Mouse (Mus musculus): ENCODE results near the gene Mex3a. TPM values are rescaled to one million over a fixed set of nuclear protein-coding genes. Genes with fewer than 3 reads are reported as not detected.

Mex3a gene
- polyA plus RNA-seq, 1 experiment = 22.0 TPM

GRCm38 (mm10) chr3:88487396-88487795 lies 44.8 kb upstream of the Mex3a start:
- 100% methylated on average over 1 of the region's 1 CpGs for WGBS
- Histone ChIP-seq H3K27me3 (ENCODE audit: control insufficient read depth, insufficient read depth, low read length) (peaks cover 2% of the 10 kb centered on the region; the same call in 1 of the 2 replicates), H3K4me3 (ENCODE audit: control insufficient read depth, insufficient read depth, low read length) (no peak overlapping the region), H3K4me1 (replicated peaks; ENCODE audit: control insufficient read depth, insufficient read depth, low read length) (peaks cover 11% of the 10 kb centered on the region), H3K36me3 (ENCODE audit: control insufficient read depth, insufficient read depth, low read length) (no peaks in the 10 kb centered on the region), H3K27ac (ENCODE audit: control insufficient read depth, insufficient read depth, low read length) (no peak overlapping the region)
- no peak for DNase-seq
- TF ChIP-seq CTCF (IDR thresholded peaks at IDR 0.05; ENCODE audit: borderline replicate concordance, control insufficient read depth, extremely low read depth, insufficient read depth, low read length, poor library complexity) (no peak), POLR2A (IDR thresholded peaks at IDR 0.05; ENCODE audit: control insufficient read depth, extremely low read depth, insufficient read depth, low read length, poor library complexity) (no peak)

GRCm38 (mm10) chr3:88493706-88494582 lies 38.3 kb upstream of the Mex3a start:
- TF ChIP-seq CTCF (IDR thresholded peaks at IDR 0.05; ENCODE audit: borderline replicate concordance, control insufficient read depth, extremely low read depth, insufficient read depth, low read length, poor library complexity) (no peak), POLR2A (IDR thresholded peaks at IDR 0.05; ENCODE audit: control insufficient read depth, extremely low read depth, insufficient read depth, low read length, poor library complexity) (no peak)
- H3K36me3 ChIP-seq (ENCODE audit: control insufficient read depth, insufficient read depth, low read length) = no peaks in the 10 kb centered on the region
- DNase-seq = no peak
- 75% methylated on average over 11 of the region's 11 CpGs for WGBS
- no peak overlapping the region for H3K4me3 ChIP-seq (ENCODE audit: control insufficient read depth, insufficient read depth, low read length)
- H3K27ac ChIP-seq (ENCODE audit: control insufficient read depth, insufficient read depth, low read length) = no peak overlapping the region
- peaks cover 7% of the 10 kb centered on the region; the same call in 1 of the 2 replicates for H3K27me3 ChIP-seq (ENCODE audit: control insufficient read depth, insufficient read depth, low read length)
- H3K4me1 ChIP-seq (replicated peaks; ENCODE audit: control insufficient read depth, insufficient read depth, low read length) = peaks cover 21% of the 10 kb centered on the region

- no peak for DNase-seq
- 44% methylated on average over 9 of the region's 9 CpGs for WGBS
- Histone ChIP-seq H3K27me3 (ENCODE audit: control insufficient read depth, insufficient read depth, low read length) (peaks cover 7% of the 10 kb centered on the region; the same call in 1 of the 2 replicates), H3K36me3 (ENCODE audit: control insufficient read depth, insufficient read depth, low read length) (no peaks in the 10 kb centered on the region), H3K4me1 (replicated peaks; ENCODE audit: control insufficient read depth, insufficient read depth, low read length) (peaks cover 21% of the 10 kb centered on the region), H3K27ac (ENCODE audit: control insufficient read depth, insufficient read depth, low read length) (no peak overlapping the region), H3K4me3 (ENCODE audit: control insufficient read depth, insufficient read depth, low read length) (no peak overlapping the region)
- TF ChIP-seq CTCF (IDR thresholded peaks at IDR 0.05; ENCODE audit: borderline replicate concordance, control insufficient read depth, extremely low read depth, insufficient read depth, low read length, poor library complexity) (no peak), POLR2A (IDR thresholded peaks at IDR 0.05; ENCODE audit: control insufficient read depth, extremely low read depth, insufficient read depth, low read length, poor library complexity) (no peak)
Observed at GRCm38 (mm10) chr3:88494836-88495628, 37.2 kb upstream of the Mex3a start.

- TF ChIP-seq CTCF (IDR thresholded peaks at IDR 0.05; ENCODE audit: borderline replicate concordance, control insufficient read depth, extremely low read depth, insufficient read depth, low read length, poor library complexity) (no peak), POLR2A (IDR thresholded peaks at IDR 0.05; ENCODE audit: control insufficient read depth, extremely low read depth, insufficient read depth, low read length, poor library complexity) (no peak)
- DNase-seq = no peak
- Histone ChIP-seq H3K27me3 (ENCODE audit: control insufficient read depth, insufficient read depth, low read length) (peaks cover 7% of the 10 kb centered on the region; the same call in 1 of the 2 replicates), H3K27ac (ENCODE audit: control insufficient read depth, insufficient read depth, low read length) (no peak overlapping the region), H3K36me3 (ENCODE audit: control insufficient read depth, insufficient read depth, low read length) (no peaks in the 10 kb centered on the region), H3K4me3 (ENCODE audit: control insufficient read depth, insufficient read depth, low read length) (no peak overlapping the region), H3K4me1 (replicated peaks; ENCODE audit: control insufficient read depth, insufficient read depth, low read length) (peaks cover 21% of the 10 kb centered on the region)
- WGBS = 96% methylated on average over 10 of the region's 10 CpGs
Observed at GRCm38 (mm10) chr3:88495741-88496415, 36.3 kb upstream of the Mex3a start.

- TF ChIP-seq POLR2A (IDR thresholded peaks at IDR 0.05; ENCODE audit: control insufficient read depth, extremely low read depth, insufficient read depth, low read length, poor library complexity) (no peak), CTCF (IDR thresholded peaks at IDR 0.05; ENCODE audit: borderline replicate concordance, control insufficient read depth, extremely low read depth, insufficient read depth, low read length, poor library complexity) (no peak)
- Histone ChIP-seq H3K36me3 (ENCODE audit: control insufficient read depth, insufficient read depth, low read length) (no peaks in the 10 kb centered on the region), H3K27ac (ENCODE audit: control insufficient read depth, insufficient read depth, low read length) (no peak overlapping the region), H3K4me1 (replicated peaks; ENCODE audit: control insufficient read depth, insufficient read depth, low read length) (peaks cover 32% of the 10 kb centered on the region), H3K27me3 (ENCODE audit: control insufficient read depth, insufficient read depth, low read length) (no peaks in the 10 kb centered on the region; the same call in 1 of the 2 replicates), H3K4me3 (ENCODE audit: control insufficient read depth, insufficient read depth, low read length) (no peak overlapping the region)
- no peak for DNase-seq
- WGBS = 91% methylated on average over 4 of the region's 4 CpGs
Observed at GRCm38 (mm10) chr3:88499580-88499979, 32.6 kb upstream of the Mex3a start.

GRCm38 (mm10) chr3:88500087-88500486 lies 32.1 kb upstream of the Mex3a start:
- TF ChIP-seq POLR2A (IDR thresholded peaks at IDR 0.05; ENCODE audit: control insufficient read depth, extremely low read depth, insufficient read depth, low read length, poor library complexity) (no peak), CTCF (IDR thresholded peaks at IDR 0.05; ENCODE audit: borderline replicate concordance, control insufficient read depth, extremely low read depth, insufficient read depth, low read length, poor library complexity) (no peak)
- Histone ChIP-seq H3K27ac (ENCODE audit: control insufficient read depth, insufficient read depth, low read length) (no peak overlapping the region), H3K4me1 (replicated peaks; ENCODE audit: control insufficient read depth, insufficient read depth, low read length) (peaks cover 27% of the 10 kb centered on the region), H3K27me3 (ENCODE audit: control insufficient read depth, insufficient read depth, low read length) (no peaks in the 10 kb centered on the region; the same call in 1 of the 2 replicates), H3K4me3 (ENCODE audit: control insufficient read depth, insufficient read depth, low read length) (no peak overlapping the region), H3K36me3 (ENCODE audit: control insufficient read depth, insufficient read depth, low read length) (no peaks in the 10 kb centered on the region)
- no peak for DNase-seq
- 83% methylated on average over 7 of the region's 7 CpGs for WGBS
